Mouse (Mus musculus): Measurements from ENCODE around the gene Tlk1. TPM values are rescaled to one million over a fixed set of nuclear protein-coding genes. Genes with fewer than 3 reads are reported as not detected.
A peak's percentile ranks its signal among the peaks of the same experiment; 100 is the strongest.

Gene Tlk1
- 10 to 100 TPM; 26.0 to 31.3 TPM for total RNA-seq (2021)
- polyA plus RNA-seq (2012; rRNA removed), result 6.9 and 15.4 TPM in 2 replicates
- long read RNA-seq, full-length matches to known transcripts, result 17 of 27 reads
- long read RNA-seq, partial matches to known transcripts, result 2 of 27 reads
- long read RNA-seq, other reads (novel, unspliced or antisense), result 8 of 27 reads

- Histone ChIP-seq H3K27me3 (ENCODE audit: control insufficient read depth, insufficient read depth, low read length) (no peaks in the 10 kb centered on the region), H3K4me1 (ENCODE audit: control insufficient read depth, insufficient read depth, low read length) (peaks cover 1% of the 10 kb centered on the region), H3K4me3 (peak within 1 kb of the TSS; percentile 83), H3K9ac (ENCODE audit: low read depth, low read length) (peak within 1 kb of the TSS; percentile 92), H3K27ac (peak within 1 kb of the TSS; percentile 94), H3K79me2 (replicated peaks; ENCODE audit: control insufficient read depth, insufficient read depth, low read length) (no peaks in the 10 kb centered on the region; the same call in 1 of the 2 replicates), H3K36me3 (ENCODE audit: control insufficient read depth, insufficient read depth, low read length) (peaks cover 3% of the 10 kb centered on the region; the same call in 1 of the 2 replicates)
- TF ChIP-seq POLR2A (IDR thresholded peaks at IDR 0.05; ENCODE audit: insufficient read depth, low read depth, low read length) (no peak), CTCF (IDR thresholded peaks at IDR 0.05) (no peak), EP300 (IDR thresholded peaks at IDR 0.05; ENCODE audit: insufficient read depth, low read depth, low read length) (no peak)
- WGBS, result 1% methylated on average over 84 of the region's 118 CpGs
- intact Hi-C loops (cut with DNase I), result loop anchor here (2.0 to 10.0 kb wide), 3 partner anchors 73 to 559 kb away; partner anchors contain the start of gene Hat1
- peak; percentile 84 to 90 for DNase-seq
Observed at GRCm38 (mm10) chr2:70825371-70826051, at the start of gene Tlk1. Tlk1 (minus strand) TSS chr2:70825728.

GRCm38 (mm10) chr2:70875129-70875528, 49.6 kb upstream of the Tlk1 start:
- TF ChIP-seq POLR2A (IDR thresholded peaks at IDR 0.05; ENCODE audit: insufficient read depth, low read depth, low read length), result no peak
- TF ChIP-seq EP300 (IDR thresholded peaks at IDR 0.05; ENCODE audit: insufficient read depth, low read depth, low read length), result no peak
- TF ChIP-seq CTCF (IDR thresholded peaks at IDR 0.05), result no peak
- H3K4me1 ChIP-seq (ENCODE audit: control insufficient read depth, insufficient read depth, low read length), result no peaks in the 10 kb centered on the region
- H3K9ac ChIP-seq (ENCODE audit: low read depth, low read length), result no peak overlapping the region
- H3K27ac ChIP-seq, result no peak overlapping the region
- no peak for DNase-seq
- no peak overlapping the region for H3K4me3 ChIP-seq
- 72% methylated on average over 4 of the region's 4 CpGs for WGBS
- H3K79me2 ChIP-seq (replicated peaks; ENCODE audit: control insufficient read depth, insufficient read depth, low read length), result no peaks in the 10 kb centered on the region
- H3K27me3 ChIP-seq (ENCODE audit: control insufficient read depth, insufficient read depth, low read length), result no peaks in the 10 kb centered on the region
- H3K36me3 ChIP-seq (ENCODE audit: control insufficient read depth, insufficient read depth, low read length), result no peaks in the 10 kb centered on the region
- intact Hi-C loops (cut with DNase I), result no loop called here

DNA sequence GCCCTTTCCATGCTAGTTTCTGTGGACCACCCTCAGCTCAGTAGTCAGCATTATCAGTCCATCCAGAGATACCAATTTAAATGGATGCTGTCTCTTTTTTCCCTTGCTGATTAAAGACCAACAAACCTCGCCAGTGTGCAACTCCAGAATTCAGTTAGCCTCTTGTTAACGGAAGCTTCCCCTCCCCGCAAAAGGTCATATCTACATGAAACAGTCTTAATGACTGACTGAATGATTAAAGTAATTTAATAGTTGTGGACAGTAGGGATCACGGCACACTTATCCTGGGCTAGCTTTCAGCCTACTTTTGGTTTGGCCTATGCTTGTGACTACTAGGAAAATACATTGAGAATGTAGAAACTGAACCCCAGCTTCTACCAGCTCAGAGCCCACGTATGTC, 47.6 kb upstream of the Tlk1 start:
- DNase-seq, result no peak
- Histone ChIP-seq H3K4me1 (ENCODE audit: control insufficient read depth, insufficient read depth, low read length) (no peaks in the 10 kb centered on the region), H3K27me3 (ENCODE audit: control insufficient read depth, insufficient read depth, low read length) (no peaks in the 10 kb centered on the region), H3K36me3 (ENCODE audit: control insufficient read depth, insufficient read depth, low read length) (no peaks in the 10 kb centered on the region), H3K9ac (ENCODE audit: low read depth, low read length) (no peak overlapping the region), H3K27ac (no peak overlapping the region), H3K4me3 (no peak overlapping the region), H3K79me2 (replicated peaks; ENCODE audit: control insufficient read depth, insufficient read depth, low read length) (no peaks in the 10 kb centered on the region)
- TF ChIP-seq POLR2A (IDR thresholded peaks at IDR 0.05; ENCODE audit: insufficient read depth, low read depth, low read length) (no peak), EP300 (IDR thresholded peaks at IDR 0.05; ENCODE audit: insufficient read depth, low read depth, low read length) (no peak), CTCF (IDR thresholded peaks at IDR 0.05) (no peak)
- intact Hi-C loops (cut with DNase I), result no loop called here
- WGBS, result 83% methylated on average over 5 of the region's 5 CpGs

DNA sequence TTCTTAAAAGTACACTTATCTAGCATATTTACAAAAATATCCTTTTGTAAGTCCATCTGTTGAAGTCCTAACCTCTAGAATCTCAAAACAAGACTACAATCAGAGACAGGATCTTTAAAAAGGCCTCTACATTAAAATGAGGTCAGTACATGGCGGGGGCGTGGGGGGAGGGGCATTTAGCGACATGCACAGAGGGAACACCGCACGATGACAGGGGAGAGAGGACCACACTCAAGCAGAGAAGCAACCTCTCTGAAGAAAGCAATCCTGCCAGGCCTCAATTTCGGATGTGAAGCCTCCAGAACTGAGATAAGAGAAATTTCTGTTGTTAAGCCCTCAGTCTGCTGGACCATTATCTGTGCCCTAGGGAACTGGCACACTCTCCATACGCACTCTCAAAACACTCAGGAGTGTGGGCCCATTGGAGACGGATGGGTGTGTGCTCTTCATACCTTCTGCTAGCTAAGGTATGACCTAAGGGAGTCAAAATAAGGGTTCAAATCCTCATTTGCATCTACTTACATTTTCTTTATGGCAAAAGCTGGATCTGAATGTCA, 46.0 kb upstream of the Tlk1 start:
- intact Hi-C loops (cut with DNase I), result no loop called here
- Histone ChIP-seq H3K36me3 (ENCODE audit: control insufficient read depth, insufficient read depth, low read length) (no peaks in the 10 kb centered on the region), H3K4me3 (no peak overlapping the region), H3K27ac (no peak overlapping the region), H3K79me2 (replicated peaks; ENCODE audit: control insufficient read depth, insufficient read depth, low read length) (no peaks in the 10 kb centered on the region), H3K9ac (ENCODE audit: low read depth, low read length) (no peak overlapping the region), H3K27me3 (ENCODE audit: control insufficient read depth, insufficient read depth, low read length) (no peaks in the 10 kb centered on the region), H3K4me1 (ENCODE audit: control insufficient read depth, insufficient read depth, low read length) (no peaks in the 10 kb centered on the region)
- WGBS, result 59% methylated on average over 8 of the region's 8 CpGs
- TF ChIP-seq POLR2A (IDR thresholded peaks at IDR 0.05; ENCODE audit: insufficient read depth, low read depth, low read length), result no peak
- no peak for TF ChIP-seq CTCF (IDR thresholded peaks at IDR 0.05)
- TF ChIP-seq EP300 (IDR thresholded peaks at IDR 0.05; ENCODE audit: insufficient read depth, low read depth, low read length), result no peak
- DNase-seq, result no peak

GRCm38 (mm10) chr2:70870819-70871218, 45.3 kb upstream of the Tlk1 start:
- H3K4me3 ChIP-seq, result no peak overlapping the region
- H3K27me3 ChIP-seq (ENCODE audit: control insufficient read depth, insufficient read depth, low read length), result no peaks in the 10 kb centered on the region
- no peaks in the 10 kb centered on the region for H3K79me2 ChIP-seq (replicated peaks; ENCODE audit: control insufficient read depth, insufficient read depth, low read length)
- no peak overlapping the region for H3K9ac ChIP-seq (ENCODE audit: low read depth, low read length)
- intact Hi-C loops (cut with DNase I), result no loop called here
- H3K4me1 ChIP-seq (ENCODE audit: control insufficient read depth, insufficient read depth, low read length), result no peaks in the 10 kb centered on the region
- H3K27ac ChIP-seq, result no peak overlapping the region
- DNase-seq, result no peak
- no peaks in the 10 kb centered on the region for H3K36me3 ChIP-seq (ENCODE audit: control insufficient read depth, insufficient read depth, low read length)
- 47% methylated on average over 6 of the region's 6 CpGs for WGBS
- TF ChIP-seq EP300 (IDR thresholded peaks at IDR 0.05; ENCODE audit: insufficient read depth, low read depth, low read length), result no peak
- no peak for TF ChIP-seq POLR2A (IDR thresholded peaks at IDR 0.05; ENCODE audit: insufficient read depth, low read depth, low read length)
- no peak for TF ChIP-seq CTCF (IDR thresholded peaks at IDR 0.05)

DNA sequence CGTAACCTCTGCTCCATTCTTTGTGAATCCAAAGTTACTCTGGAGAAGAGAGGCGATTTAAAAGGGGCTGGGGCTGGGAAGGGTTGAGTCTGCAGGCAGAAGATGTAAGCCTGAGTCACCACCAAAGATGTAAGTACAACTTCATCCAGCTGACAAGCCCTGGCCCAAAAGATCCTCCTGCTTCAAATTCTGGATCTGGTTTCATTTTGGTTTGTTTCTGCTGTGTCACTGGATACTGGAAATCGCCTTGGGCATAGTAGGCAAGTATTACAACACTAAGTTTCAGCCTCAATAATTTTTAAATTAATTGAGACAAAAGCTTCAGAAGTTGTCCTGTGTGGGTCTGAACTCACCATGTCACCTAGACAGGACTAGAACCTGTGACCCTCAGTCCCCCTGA, 43.6 kb upstream of the Tlk1 start:
- TF ChIP-seq POLR2A (IDR thresholded peaks at IDR 0.05; ENCODE audit: insufficient read depth, low read depth, low read length), result no peak
- no peak for TF ChIP-seq CTCF (IDR thresholded peaks at IDR 0.05)
- no peak for TF ChIP-seq EP300 (IDR thresholded peaks at IDR 0.05; ENCODE audit: insufficient read depth, low read depth, low read length)
- no peak overlapping the region for H3K4me3 ChIP-seq
- DNase-seq, result no peak
- H3K36me3 ChIP-seq (ENCODE audit: control insufficient read depth, insufficient read depth, low read length), result no peaks in the 10 kb centered on the region
- H3K9ac ChIP-seq (ENCODE audit: low read depth, low read length), result no peak overlapping the region
- intact Hi-C loops (cut with DNase I), result no loop called here
- no peaks in the 10 kb centered on the region for H3K27me3 ChIP-seq (ENCODE audit: control insufficient read depth, insufficient read depth, low read length)
- H3K27ac ChIP-seq, result no peak overlapping the region
- WGBS, result 84% methylated on average over 3 of the region's 3 CpGs
- H3K79me2 ChIP-seq (replicated peaks; ENCODE audit: control insufficient read depth, insufficient read depth, low read length), result no peaks in the 10 kb centered on the region
- no peaks in the 10 kb centered on the region for H3K4me1 ChIP-seq (ENCODE audit: control insufficient read depth, insufficient read depth, low read length)
